Mouse (Mus musculus) kidney, embryonic 15.5 days (tissue): ENCODE measurements around the gene Anapc11. TPM values are rescaled to one million over a fixed set of nuclear protein-coding genes. Genes with fewer than 3 reads are reported as not detected.

Experiments used
- ATAC-seq: fragments of 200-750 bp; cut with Nextera tagmentation; replicated peaks from 2 replicates; pipeline ENCODE4 v1.8.0; 2017; ENCODE audit warnings: moderate TSS enrichment; ENCODE audit not compliant: low FRiP score
- H3K27ac ChIP-seq: fragments of 300-500 bp; sonication (generic); 2 replicates; pipeline ENCODE4 v1.5.1; 2015; ENCODE audit warnings: mild to moderate bottlenecking, inconsistent platforms
- H3K27me3 ChIP-seq: fragments of 300-500 bp; sonication (generic); 2 replicates; pipeline ENCODE4 v1.6.1; 2015; ENCODE audit warnings: inconsistent platforms
- H3K36me3 ChIP-seq: fragments of 300-500 bp; sonication (generic); 2 replicates; pipeline ENCODE4 v1.6.1; 2015; ENCODE audit warnings: inconsistent platforms
- H3K4me1 ChIP-seq: fragments of 300-500 bp; sonication (generic); 2 replicates; pipeline ENCODE4 v1.6.1; 2015; ENCODE audit warnings: inconsistent platforms
- H3K4me2 ChIP-seq: fragments of 300-500 bp; sonication (generic); 2 replicates; pipeline ENCODE4 v1.6.1; 2015; ENCODE audit warnings: moderate library complexity, mild to moderate bottlenecking, inconsistent platforms
- H3K4me3 ChIP-seq: fragments of 300-500 bp; sonication (generic); replicated peaks from 2 replicates; pipeline ENCODE4 v1.5.1; 2015; ENCODE audit warnings: mild to moderate bottlenecking, inconsistent platforms
- H3K9ac ChIP-seq: fragments of 300-500 bp; sonication (generic); 2 replicates; pipeline ENCODE4 v1.6.1; 2015; ENCODE audit warnings: mild to moderate bottlenecking, inconsistent platforms
- H3K9me3 ChIP-seq: fragments of 300-500 bp; sonication (generic); replicated peaks from 2 replicates; pipeline ENCODE4 v1.6.1; 2016; ENCODE audit warnings: inconsistent platforms
- WGBS: fragments of 180-500 bp; shearing (Covaris S2); methylation state at CpG from one replicate; pipeline ENCODE4 v1.1.7; 2015; ENCODE audit warnings: mixed read lengths; 5-methylcytosine and 5-hydroxymethylcytosine counted together
- polyA plus RNA-seq: library from polyadenylated mRNA; unstranded; fragments of >200 nt; fragmentation: Nextera tagmentation; extraction: Ambion mirVana; gene quantifications from 2 replicates; pipeline ENCODE4 v1.2.1, GENCODE M21; 2015

The Anapc11 gene
- polyA plus RNA-seq, 1 experiment from 2014 or later, result 206 TPM

DNA sequence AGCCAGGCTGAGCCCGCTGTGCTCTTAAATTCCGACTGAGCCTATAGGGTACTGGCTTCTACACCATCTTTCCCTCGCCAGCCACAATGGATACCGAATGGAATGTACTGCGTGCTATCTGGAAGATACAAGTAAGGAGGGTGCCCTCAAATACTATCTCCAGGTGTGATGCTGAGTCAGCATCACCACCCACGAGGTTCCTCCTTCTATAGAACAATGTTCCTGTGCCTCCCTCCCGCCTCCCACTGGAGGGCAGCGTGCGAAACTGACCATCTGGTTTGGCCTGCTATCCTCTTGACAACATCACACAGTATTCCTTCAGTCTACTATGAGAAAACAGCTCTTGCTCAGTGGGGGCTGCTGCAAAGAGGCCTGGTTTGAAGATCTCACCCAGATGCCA, 33.1 kb upstream of the Anapc11 start:
- Histone ChIP-seq H3K4me1 (peaks cover 1% of the 10 kb centered on the region; the same call in 1 of the 2 replicates), H3K27me3 (no peaks in the 10 kb centered on the region), H3K4me3 (no peak overlapping the region), H3K4me2 (no peak overlapping the region), H3K9me3 (no peaks in the 10 kb centered on the region), H3K9ac (no peak overlapping the region), H3K36me3 (peaks cover 99% of the 10 kb centered on the region), H3K27ac (no peak overlapping the region)
- no peak; the same call in 1 of the 2 replicates for ATAC-seq
- WGBS, result 83% methylated on average over 9 of the region's 9 CpGs

DNA sequence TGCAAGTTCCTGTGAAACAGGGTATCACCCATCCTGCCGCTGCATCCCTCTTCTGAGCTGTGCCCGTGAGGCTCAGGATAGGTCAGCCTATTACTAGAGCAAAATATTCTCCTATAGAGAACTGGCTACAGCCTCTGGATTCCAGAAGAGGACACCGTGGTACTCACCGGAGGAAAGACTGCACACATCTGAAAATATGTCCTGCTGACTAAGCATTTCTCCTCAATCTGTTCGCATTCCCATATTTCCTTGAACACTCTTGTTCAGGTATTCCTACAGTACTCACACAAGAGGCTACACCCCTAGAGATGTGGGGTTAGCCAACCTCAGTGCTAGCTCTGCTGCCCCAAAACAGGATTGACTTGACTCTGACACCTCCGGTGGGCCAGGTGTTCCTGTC, 29.9 kb upstream of the Anapc11 start:
- no peaks in the 10 kb centered on the region for H3K9me3 ChIP-seq
- H3K9ac ChIP-seq, result no peak overlapping the region
- 92% methylated on average over 6 of the region's 6 CpGs for WGBS
- H3K4me2 ChIP-seq, result no peak overlapping the region
- H3K27ac ChIP-seq, result no peak overlapping the region
- peaks cover 81% of the 10 kb centered on the region for H3K36me3 ChIP-seq
- peaks cover 21% of the 10 kb centered on the region for H3K4me1 ChIP-seq
- no peak overlapping the region for H3K4me3 ChIP-seq
- no peak for ATAC-seq
- H3K27me3 ChIP-seq, result no peaks in the 10 kb centered on the region

DNA sequence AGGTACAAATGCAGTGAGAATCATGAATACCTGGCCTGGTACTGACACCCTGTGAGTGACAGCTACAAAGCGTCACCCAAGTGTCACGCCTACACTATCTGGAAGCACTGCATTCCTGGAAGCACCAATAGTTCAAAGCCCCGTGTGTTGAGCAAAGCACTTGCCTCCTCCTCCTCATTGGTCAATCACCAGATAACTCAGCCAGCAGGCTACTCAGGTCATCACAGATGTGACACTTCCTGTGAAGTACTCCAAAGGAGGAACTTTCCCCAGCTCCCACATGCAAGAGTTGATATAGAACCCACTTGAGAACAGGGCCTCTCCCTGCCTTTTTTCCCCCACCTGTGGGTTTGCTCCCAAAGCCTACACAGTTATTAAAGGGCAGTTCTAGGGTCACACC, 27.1 kb upstream of the Anapc11 start:
- WGBS, result 72% methylated on average over 3 of the region's 3 CpGs

DNA sequence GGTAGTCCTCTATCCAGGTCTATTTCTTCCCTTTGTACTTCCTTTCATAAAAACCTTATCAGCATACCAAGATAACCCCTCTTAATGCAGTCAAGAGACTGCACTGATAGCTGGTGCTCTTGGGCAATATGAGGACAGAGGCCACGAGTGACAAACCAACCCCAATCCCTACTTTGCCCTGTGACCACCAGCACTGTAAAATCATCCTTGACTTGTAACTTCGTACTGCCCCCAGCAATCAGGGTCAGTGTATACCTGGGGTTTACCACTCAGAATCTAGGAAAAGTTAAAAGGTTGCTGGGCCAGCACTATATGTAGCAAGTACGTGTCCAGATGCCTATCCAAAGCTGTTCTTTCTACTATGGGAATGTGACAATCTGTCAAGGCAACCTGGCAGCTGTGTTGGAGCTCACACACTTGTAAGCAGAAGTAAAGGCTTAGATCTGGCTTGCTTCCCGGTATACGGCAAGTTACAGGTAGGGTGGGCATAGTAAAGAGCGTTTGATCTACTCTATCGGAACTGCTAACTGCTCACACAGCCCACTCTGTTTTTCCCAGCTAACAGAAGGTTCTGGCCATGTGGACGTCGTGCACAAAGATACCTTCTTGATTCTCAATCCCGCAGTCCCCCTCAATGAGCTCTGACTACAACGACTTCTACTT, 26.3 kb upstream of the Anapc11 start:
- peaks cover 46% of the 10 kb centered on the region for H3K36me3 ChIP-seq
- H3K4me3 ChIP-seq, result peak overlapping the region; percentile 93
- 8% methylated on average over 11 of the region's 11 CpGs for WGBS
- no peaks in the 10 kb centered on the region for H3K27me3 ChIP-seq
- peak overlapping the region; percentile 99 for H3K9ac ChIP-seq
- no peaks in the 10 kb centered on the region for H3K9me3 ChIP-seq
- H3K4me2 ChIP-seq, result peak overlapping the region; percentile 66
- peaks cover 28% of the 10 kb centered on the region for H3K4me1 ChIP-seq
- H3K27ac ChIP-seq, result peak overlapping the region; percentile 98
- no peak for ATAC-seq

More for the DNA sequence above, 27.1 kb upstream of the Anapc11 start:
- Histone ChIP-seq H3K27ac (no peak overlapping the region), H3K9ac (peak overlapping the region; percentile 99), H3K36me3 (peaks cover 53% of the 10 kb centered on the region), H3K4me2 (peak overlapping the region; percentile 66), H3K4me3 (peak overlapping the region; percentile 93), H3K9me3 (no peaks in the 10 kb centered on the region), H3K4me1 (peaks cover 28% of the 10 kb centered on the region), H3K27me3 (no peaks in the 10 kb centered on the region)
- no peak for ATAC-seq

DNA sequence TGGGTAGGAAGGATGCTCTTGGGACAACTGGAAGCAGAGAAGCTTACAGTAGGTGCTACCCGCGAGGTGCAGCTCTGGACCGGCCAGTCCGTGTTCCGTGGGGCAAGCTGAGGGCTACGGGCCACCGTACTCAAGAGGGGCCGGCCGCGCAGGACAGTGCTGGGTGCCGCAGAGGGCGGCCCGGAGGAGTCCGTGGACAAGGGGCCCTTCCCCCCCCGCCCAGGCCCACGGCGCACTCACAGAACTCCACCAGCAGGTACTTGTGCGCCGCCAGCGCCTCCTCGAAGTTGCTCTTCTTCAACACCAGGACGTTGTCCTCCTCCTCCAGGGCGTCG, 25.8 kb upstream of the Anapc11 start:
- H3K9ac ChIP-seq, result peak overlapping the region; percentile 99
- WGBS, result under 1% methylated on average over 24 of the region's 24 CpGs
- H3K36me3 ChIP-seq, result peaks cover 44% of the 10 kb centered on the region
- H3K27ac ChIP-seq, result peak overlapping the region; percentile 98
- peak overlapping the region; percentile 66 for H3K4me2 ChIP-seq
- ATAC-seq, result peak; percentile 26
- peak overlapping the region; percentile 93 for H3K4me3 ChIP-seq
- no peaks in the 10 kb centered on the region for H3K9me3 ChIP-seq
- H3K4me1 ChIP-seq, result peaks cover 32% of the 10 kb centered on the region
- H3K27me3 ChIP-seq, result no peaks in the 10 kb centered on the region

DNA sequence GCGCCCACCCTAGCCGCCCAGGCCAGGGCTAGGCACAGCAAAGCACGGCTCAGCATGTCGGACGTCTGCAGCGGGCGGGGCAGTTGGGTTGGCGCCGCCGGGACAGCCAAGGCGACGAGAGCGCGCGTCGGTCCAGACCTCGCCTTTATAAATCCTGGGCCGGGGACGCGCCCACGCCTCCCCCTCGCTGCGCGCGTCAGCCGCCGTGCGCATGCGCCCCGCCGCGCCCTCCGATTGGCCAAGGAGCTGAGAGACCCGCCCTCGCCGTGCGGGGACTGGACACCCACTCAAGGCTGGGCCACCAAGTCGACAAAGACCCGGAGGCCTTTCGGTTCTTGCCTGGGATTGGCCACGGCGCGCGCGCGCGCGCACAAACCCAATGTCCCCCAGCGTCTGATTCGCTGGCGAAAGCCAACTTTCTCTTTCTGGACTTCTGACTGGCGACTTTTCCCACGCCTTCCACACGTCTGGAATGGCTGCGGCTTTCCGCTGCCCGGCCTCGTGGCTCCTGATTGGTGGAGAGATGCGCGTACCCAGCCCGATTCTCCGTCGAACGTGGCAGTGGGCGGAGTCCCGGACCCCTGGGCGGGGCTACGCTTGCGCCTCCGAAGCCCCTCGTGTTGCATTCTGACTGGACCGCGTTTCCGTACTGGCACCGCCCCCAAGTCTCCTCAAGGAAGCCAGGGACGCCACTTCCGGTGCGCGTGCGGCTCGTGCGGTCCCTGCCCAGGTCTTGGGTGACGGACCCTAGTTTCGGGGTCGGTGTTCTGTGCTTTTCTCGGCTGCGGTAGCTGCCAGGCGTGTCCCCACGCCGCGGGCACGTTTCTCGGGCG, 25.3 kb upstream of the Anapc11 start, which contains the start of gene P4hb:
Gene P4hb, minus strand, starts transcription at position 502 of the 833 bp plus-strand sequence.
- peak within 1 kb of the TSS; percentile 99 for H3K9ac ChIP-seq
- peak within 1 kb of the TSS; percentile 66 for H3K4me2 ChIP-seq
- no peaks in the 10 kb centered on the region for H3K27me3 ChIP-seq
- peak within 1 kb of the TSS; percentile 98 for H3K27ac ChIP-seq
- peak; percentile 97 for ATAC-seq
- H3K36me3 ChIP-seq, result peaks cover 44% of the 10 kb centered on the region
- WGBS, result under 1% methylated on average over 94 of the region's 94 CpGs
- peaks cover 38% of the 10 kb centered on the region for H3K4me1 ChIP-seq
- no peaks in the 10 kb centered on the region for H3K9me3 ChIP-seq
- H3K4me3 ChIP-seq, result peak within 1 kb of the TSS; percentile 93

DNA sequence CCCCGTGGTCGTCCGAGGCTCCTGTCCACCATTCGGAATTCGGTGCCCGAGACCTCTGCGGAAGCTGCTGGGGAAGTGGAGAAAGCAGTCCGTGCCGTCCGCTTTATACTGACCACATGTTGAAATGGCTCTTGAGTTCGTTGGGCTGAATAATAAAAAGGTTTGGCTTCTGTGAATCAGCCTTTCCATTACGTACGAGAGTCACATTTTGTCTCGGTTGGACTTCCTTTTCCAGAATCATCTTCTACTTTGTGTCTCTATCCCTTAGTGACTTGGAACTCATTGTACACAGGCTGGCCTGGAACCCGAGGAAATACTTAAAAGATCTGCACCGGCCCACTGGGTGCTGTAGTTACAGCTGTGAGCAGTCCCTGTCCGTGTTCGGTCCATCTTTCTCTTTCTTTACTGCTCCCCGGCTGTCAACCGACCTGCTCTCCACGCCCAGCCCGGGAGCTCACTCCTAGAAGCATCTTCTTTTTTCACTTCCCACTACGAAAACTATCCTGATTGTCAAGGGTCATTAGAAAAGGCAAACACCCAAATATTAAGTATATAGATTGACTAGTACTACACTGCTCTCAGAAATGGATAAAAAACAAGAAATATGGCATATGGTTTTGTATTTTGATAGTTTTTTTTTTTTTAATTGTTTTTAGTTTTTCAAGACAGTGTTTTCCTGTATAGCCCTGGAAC, 24.5 kb upstream of the Anapc11 start:
- Histone ChIP-seq H3K9me3 (no peaks in the 10 kb centered on the region), H3K27me3 (no peaks in the 10 kb centered on the region), H3K27ac (peak overlapping the region; percentile 98), H3K4me2 (peak overlapping the region; percentile 66), H3K4me3 (peak overlapping the region; percentile 93), H3K36me3 (peaks cover 44% of the 10 kb centered on the region), H3K9ac (peak overlapping the region; percentile 99), H3K4me1 (peaks cover 46% of the 10 kb centered on the region)
- under 1% methylated on average over 23 of the region's 23 CpGs for WGBS
- peak; percentile 16; the same call in 1 of the 2 replicates for ATAC-seq

DNA sequence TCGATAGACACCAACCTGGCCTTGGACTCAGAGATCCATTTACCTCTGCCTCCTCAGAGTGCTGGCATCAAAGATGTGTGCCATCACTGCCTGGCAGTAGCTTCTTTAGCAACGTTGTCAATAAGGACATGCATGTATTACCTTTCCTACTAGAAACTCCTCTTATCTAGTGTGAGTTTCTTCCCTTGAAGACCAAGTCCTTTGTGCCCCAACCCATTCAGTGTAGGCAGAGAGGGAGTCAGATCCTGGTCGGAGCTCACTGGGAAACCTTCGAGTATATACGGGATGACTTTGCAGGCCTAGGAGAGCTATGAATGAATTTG, 24.0 kb upstream of the Anapc11 start:
- Histone ChIP-seq H3K27me3 (no peaks in the 10 kb centered on the region), H3K4me2 (peak overlapping the region; percentile 66), H3K27ac (0 out of 2 replicates have a peak overlapping the region, but pooled peaks have one; percentile 54), H3K36me3 (peaks cover 45% of the 10 kb centered on the region), H3K4me1 (peaks cover 51% of the 10 kb centered on the region), H3K4me3 (peak overlapping the region; percentile 93), H3K9me3 (no peaks in the 10 kb centered on the region), H3K9ac (peak overlapping the region; percentile 99)
- WGBS, result 41% methylated on average over 5 of the region's 5 CpGs
- ATAC-seq, result no peak

DNA sequence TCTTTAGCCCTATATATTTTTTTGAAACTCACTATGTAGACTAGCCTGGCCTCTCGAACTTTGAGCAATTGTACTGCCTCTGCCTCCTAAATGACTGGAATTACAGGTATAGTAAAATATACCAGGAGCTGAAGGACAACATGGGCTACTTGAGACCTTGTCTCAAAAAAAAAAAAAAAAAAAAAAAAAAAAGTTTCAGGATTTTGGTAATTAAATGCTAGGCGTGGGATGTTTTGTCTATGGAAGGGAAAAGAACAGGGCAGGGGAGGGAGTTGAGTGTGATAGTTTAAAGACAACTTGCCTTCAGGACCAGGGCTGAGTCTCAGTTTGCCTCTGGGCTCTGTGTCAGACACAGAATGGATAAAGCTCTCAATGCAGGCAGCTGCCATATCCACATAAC, 23.2 kb upstream of the Anapc11 start:
- H3K9ac ChIP-seq, result no peak overlapping the region
- 66% methylated on average over 2 of the region's 2 CpGs for WGBS

DNA sequence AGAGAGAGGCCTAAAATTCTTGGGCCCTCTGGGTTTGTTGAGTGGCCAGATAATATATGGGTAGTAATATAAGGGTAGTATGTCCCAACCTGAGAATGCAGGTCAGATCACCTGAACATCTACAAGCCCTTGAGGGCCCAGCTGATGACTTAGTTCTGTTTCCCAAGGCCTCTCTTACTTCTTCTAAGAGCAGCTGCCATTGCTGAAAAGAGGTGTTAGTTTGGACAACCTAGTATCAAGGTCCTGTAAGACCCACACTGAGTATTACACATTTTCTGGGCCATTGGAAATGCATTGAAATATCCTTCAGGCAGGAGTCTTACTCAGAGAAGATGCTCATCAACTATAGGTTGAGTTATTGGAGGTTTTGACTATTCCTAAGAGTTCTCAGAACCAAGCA, 22.3 kb upstream of the Anapc11 start:
- Histone ChIP-seq H3K4me3 (no peak overlapping the region), H3K9ac (no peak overlapping the region), H3K4me2 (no peak overlapping the region), H3K36me3 (peaks cover 35% of the 10 kb centered on the region), H3K27ac (peak overlapping the region; percentile 94; the same call in 1 of the 2 replicates), H3K4me1 (peaks cover 55% of the 10 kb centered on the region), H3K9me3 (no peaks in the 10 kb centered on the region), H3K27me3 (no peaks in the 10 kb centered on the region)
- no peak for ATAC-seq

More for the DNA sequence above, 23.2 kb upstream of the Anapc11 start:
- no peak overlapping the region for H3K4me2 ChIP-seq
- no peak for ATAC-seq
- peaks cover 58% of the 10 kb centered on the region for H3K4me1 ChIP-seq
- peak overlapping the region; percentile 45; the same call in 1 of the 2 replicates for H3K27ac ChIP-seq
- no peaks in the 10 kb centered on the region for H3K27me3 ChIP-seq
- H3K9me3 ChIP-seq, result no peaks in the 10 kb centered on the region
- peaks cover 43% of the 10 kb centered on the region for H3K36me3 ChIP-seq
- no peak overlapping the region; the same call in 1 of the 2 replicates for H3K4me3 ChIP-seq

DNA sequence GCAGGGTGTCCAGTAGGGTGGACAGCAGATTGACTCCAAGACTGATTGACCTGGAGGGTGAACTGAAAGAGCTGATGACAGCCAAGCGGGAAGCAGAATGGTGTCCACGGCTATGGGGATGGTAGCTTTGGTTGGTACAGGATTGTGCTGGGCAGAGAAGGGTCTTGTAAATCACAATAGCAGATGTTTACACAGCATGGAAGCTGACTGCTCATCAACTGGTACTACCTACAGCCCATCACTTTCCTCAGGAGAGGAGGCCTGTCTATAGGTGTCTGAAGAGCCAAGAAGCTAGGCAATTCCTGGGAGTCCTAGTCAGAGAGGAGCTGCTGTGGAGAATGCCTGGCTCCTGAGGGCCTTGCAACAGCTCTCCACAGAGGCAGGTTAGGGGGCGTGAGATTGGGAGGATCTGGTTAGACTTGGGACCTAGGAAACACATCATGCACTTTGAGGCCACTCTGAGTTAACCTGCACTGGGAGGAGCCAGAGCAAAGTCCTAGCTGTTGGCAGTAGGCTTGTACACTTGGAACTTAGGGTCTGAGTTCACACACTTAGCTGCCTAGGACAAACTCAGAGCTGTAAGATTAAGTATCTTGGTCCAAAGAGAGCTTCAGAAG, 21.7 kb upstream of the Anapc11 start:
- Histone ChIP-seq H3K9ac (no peak overlapping the region), H3K9me3 (no peaks in the 10 kb centered on the region), H3K4me3 (no peak overlapping the region), H3K27me3 (no peaks in the 10 kb centered on the region), H3K4me1 (peaks cover 50% of the 10 kb centered on the region), H3K4me2 (no peak overlapping the region), H3K36me3 (peaks cover 29% of the 10 kb centered on the region), H3K27ac (peak overlapping the region; percentile 94)
- 84% methylated on average over 3 of the region's 3 CpGs for WGBS
- no peak for ATAC-seq
